Mouse (Mus musculus): ENCODE data around the gene Ell. TPM values are rescaled to one million over a fixed set of nuclear protein-coding genes. Genes with fewer than 3 reads are reported as not detected.

Ell gene
- polyA plus RNA-seq, 1 experiment from 2014 or later: 17.2 TPM

DNA sequence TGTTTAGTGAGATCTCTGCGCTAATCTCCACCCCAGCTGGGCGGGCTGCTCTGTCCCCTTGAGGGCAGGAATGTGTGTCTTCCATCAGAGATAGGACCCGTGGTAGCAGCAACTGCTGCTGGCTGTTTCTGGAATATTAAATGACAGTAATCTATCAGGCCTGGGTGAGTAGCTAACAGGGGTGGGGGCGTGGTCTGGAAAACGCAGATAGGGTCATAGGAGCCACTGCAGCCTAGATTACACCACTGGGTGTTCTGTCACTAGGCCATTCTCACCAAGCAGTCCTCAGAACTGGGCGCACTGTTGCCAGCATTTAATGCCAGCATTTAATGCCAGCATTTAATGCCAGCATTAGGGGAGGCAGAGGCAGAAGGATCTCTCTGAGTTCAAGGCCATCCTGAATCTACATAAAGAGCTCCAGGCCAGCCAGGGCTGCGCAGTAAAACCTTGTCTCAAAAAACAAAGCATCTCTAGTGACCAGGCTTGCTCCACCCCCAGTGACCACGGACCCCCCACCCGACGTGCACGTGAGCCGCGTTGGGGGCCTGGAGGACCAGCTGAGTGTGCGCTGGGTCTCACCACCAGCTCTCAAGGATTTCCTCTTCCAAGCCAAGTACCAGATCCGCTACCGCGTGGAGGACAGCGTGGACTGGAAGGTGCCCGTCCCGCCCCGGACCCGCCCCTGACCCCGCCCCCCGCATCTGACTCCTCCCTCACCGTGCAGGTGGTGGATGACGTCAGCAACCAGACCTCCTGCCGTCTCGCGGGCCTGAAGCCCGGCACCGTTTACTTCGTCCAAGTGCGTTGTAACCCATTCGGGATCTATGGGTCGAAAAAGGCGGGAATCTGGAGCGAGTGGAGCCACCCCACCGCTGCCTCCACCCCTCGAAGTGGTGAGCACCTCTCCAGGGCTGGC lies 38.6 kb upstream of the Ell start:
- H3K9me3 ChIP-seq: no peaks in the 10 kb centered on the region
- WGBS: 6% methylated on average over 39 of the region's 39 CpGs
- ATAC-seq (ENCODE audit: low FRiP score): no peak
- peaks cover 48% of the 10 kb centered on the region for H3K4me1 ChIP-seq (replicated peaks)
- peak overlapping the region; percentile 26 for H3K4me2 ChIP-seq
- no peak overlapping the region for H3K27ac ChIP-seq
- H3K9ac ChIP-seq: no peak overlapping the region
- H3K36me3 ChIP-seq: peaks cover 11% of the 10 kb centered on the region; the same call in 1 of the 2 replicates
- H3K27me3 ChIP-seq: peaks cover 88% of the 10 kb centered on the region
- peak overlapping the region; percentile 15 for H3K4me3 ChIP-seq

GRCm38 (mm10) chr8:70501820-70502529 lies 37.3 kb upstream of the Ell start:
- H3K4me1 ChIP-seq (replicated peaks): peaks cover 53% of the 10 kb centered on the region
- no peaks in the 10 kb centered on the region for H3K9me3 ChIP-seq
- H3K9ac ChIP-seq: peak overlapping the region; percentile 51; the same call in 1 of the 2 replicates
- H3K4me2 ChIP-seq: peak overlapping the region; percentile 21; the same call in 1 of the 2 replicates
- peaks cover 75% of the 10 kb centered on the region for H3K27me3 ChIP-seq
- no peak overlapping the region for H3K27ac ChIP-seq
- peaks cover 12% of the 10 kb centered on the region for H3K36me3 ChIP-seq
- H3K4me3 ChIP-seq: 0 out of 2 replicates have a peak overlapping the region, but pooled peaks have one; percentile 3
- 11% methylated on average over 23 of the region's 23 CpGs for WGBS
- no peak for ATAC-seq (ENCODE audit: low FRiP score)

DNA sequence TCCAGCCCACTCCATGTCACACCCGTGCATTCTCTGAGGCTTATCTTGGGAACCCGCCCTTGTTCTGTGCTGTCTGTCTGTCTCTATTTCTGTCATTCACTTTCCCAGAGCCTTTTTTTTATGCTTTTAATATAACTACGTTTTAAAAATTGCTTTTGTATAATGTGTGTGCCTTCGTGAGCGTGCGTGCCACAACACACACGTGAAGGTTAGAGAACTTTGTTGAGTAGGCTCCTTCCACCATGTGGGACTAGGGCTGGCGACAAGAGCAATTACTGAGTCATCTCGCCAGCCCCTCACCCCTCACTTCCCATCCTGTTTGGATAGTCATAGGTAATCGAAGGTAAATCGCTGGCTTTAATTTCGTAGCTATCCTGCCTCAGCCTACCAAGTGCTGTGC lies 36.7 kb upstream of the Ell start:
- no peak overlapping the region for H3K27ac ChIP-seq
- H3K4me2 ChIP-seq: no peak overlapping the region
- peaks cover 18% of the 10 kb centered on the region for H3K36me3 ChIP-seq
- H3K9ac ChIP-seq: no peak overlapping the region
- ATAC-seq (ENCODE audit: low FRiP score): no peak
- 30% methylated on average over 12 of the region's 12 CpGs for WGBS
- H3K4me3 ChIP-seq: no peak overlapping the region
- H3K27me3 ChIP-seq: peaks cover 69% of the 10 kb centered on the region
- peaks cover 55% of the 10 kb centered on the region for H3K4me1 ChIP-seq (replicated peaks)
- no peaks in the 10 kb centered on the region for H3K9me3 ChIP-seq

- peaks cover 24% of the 10 kb centered on the region for H3K36me3 ChIP-seq
- no peak overlapping the region for H3K27ac ChIP-seq
- peak overlapping the region; percentile 3; the same call in 1 of the 2 replicates for H3K9ac ChIP-seq
- H3K4me2 ChIP-seq: peak overlapping the region; percentile 19; the same call in 1 of the 2 replicates
- H3K4me3 ChIP-seq: peak overlapping the region; percentile 12; the same call in 1 of the 2 replicates
- peaks cover 62% of the 10 kb centered on the region for H3K27me3 ChIP-seq
- WGBS: 12% methylated on average over 46 of the region's 46 CpGs
- H3K4me1 ChIP-seq (replicated peaks): peaks cover 55% of the 10 kb centered on the region
- no peak for ATAC-seq (ENCODE audit: low FRiP score)
- no peaks in the 10 kb centered on the region for H3K9me3 ChIP-seq
Measured at GRCm38 (mm10) chr8:70503062-70503750, 36.1 kb upstream of the Ell start.

- peaks cover 64% of the 10 kb centered on the region for H3K4me1 ChIP-seq (replicated peaks)
- WGBS: 51% methylated on average over 16 of the region's 16 CpGs
- H3K4me2 ChIP-seq: no peak overlapping the region
- no peak for ATAC-seq (ENCODE audit: low FRiP score)
- peaks cover 51% of the 10 kb centered on the region for H3K27me3 ChIP-seq
- no peaks in the 10 kb centered on the region for H3K9me3 ChIP-seq
- no peak overlapping the region; the same call in 1 of the 2 replicates for H3K27ac ChIP-seq
- H3K36me3 ChIP-seq: peaks cover 32% of the 10 kb centered on the region
- peak overlapping the region; percentile 40 for H3K9ac ChIP-seq
- H3K4me3 ChIP-seq: no peak overlapping the region
Measured at GRCm38 (mm10) chr8:70504291-70504716, 35.0 kb upstream of the Ell start.

DNA sequence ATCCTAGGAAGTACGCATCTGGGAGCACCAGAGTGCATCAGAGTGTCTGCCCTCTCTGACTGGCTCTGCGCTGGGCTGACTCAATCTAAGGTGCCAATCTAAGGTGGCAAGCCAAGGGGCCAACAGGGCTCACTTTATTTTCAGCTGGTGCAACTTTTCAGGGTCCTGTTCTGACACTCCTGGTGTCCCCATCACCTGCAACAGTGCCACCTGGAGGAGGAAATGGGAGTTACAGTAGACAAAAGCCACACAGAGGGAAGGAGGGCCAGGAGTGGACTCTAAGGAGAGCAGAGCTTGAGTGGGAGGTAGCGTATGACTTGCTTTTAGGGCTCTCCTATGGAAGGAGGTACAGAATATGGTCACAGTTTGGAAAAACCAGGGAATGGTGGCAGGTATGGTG lies 34.4 kb upstream of the Ell start:
- Histone ChIP-seq H3K27me3 (peaks cover 46% of the 10 kb centered on the region), H3K4me2 (peak overlapping the region; percentile 85; the same call in 1 of the 2 replicates), H3K9me3 (no peaks in the 10 kb centered on the region), H3K4me3 (peak overlapping the region; percentile 69; the same call in 1 of the 2 replicates), H3K9ac (0 out of 2 replicates have a peak overlapping the region, but pooled peaks have one; percentile 89), H3K36me3 (peaks cover 32% of the 10 kb centered on the region), H3K4me1 (replicated peaks) (peaks cover 68% of the 10 kb centered on the region), H3K27ac (no peak overlapping the region)
- no peak for ATAC-seq (ENCODE audit: low FRiP score)
- WGBS: 76% methylated on average over 3 of the region's 3 CpGs

DNA sequence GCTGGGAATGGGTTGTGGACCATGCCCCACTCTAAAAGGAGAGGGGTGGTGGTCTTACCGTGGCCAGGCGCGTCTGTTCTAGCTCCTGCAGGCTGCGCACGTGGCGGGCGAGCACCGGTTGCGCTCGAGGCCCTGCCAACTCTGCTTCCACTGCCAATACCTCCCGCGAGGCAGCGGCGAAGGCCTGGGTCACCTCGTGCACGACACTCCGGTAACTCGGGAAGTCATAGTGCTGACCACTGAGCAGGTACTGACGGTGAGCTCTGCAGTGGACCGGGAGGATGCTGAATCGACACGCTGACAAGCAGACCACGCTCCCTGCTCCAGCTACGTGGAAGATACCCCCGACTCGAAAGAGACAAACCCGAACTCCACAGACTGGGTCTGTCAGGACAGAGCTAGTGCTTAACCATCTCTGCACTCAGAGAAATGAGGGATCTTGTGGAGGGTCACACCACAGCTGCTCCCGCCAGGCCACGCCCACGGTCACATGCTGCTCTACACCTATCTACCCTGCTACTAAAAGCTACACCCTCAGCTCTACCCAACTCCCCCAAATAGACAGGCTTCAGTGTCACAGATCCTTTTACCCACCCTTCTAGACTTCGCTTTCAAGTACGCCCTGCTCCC lies 33.4 kb upstream of the Ell start:
- peaks cover 67% of the 10 kb centered on the region for H3K4me1 ChIP-seq (replicated peaks)
- WGBS: 36% methylated on average over 32 of the region's 32 CpGs
- peaks cover 36% of the 10 kb centered on the region for H3K27me3 ChIP-seq
- H3K9ac ChIP-seq: peak overlapping the region; percentile 89
- H3K4me3 ChIP-seq: peak overlapping the region; percentile 69
- peak; percentile 27; the same call in 1 of the 2 replicates for ATAC-seq (ENCODE audit: low FRiP score)
- peak overlapping the region; percentile 96 for H3K27ac ChIP-seq
- H3K36me3 ChIP-seq: peaks cover 32% of the 10 kb centered on the region
- H3K9me3 ChIP-seq: no peaks in the 10 kb centered on the region
- peak overlapping the region; percentile 85 for H3K4me2 ChIP-seq

DNA sequence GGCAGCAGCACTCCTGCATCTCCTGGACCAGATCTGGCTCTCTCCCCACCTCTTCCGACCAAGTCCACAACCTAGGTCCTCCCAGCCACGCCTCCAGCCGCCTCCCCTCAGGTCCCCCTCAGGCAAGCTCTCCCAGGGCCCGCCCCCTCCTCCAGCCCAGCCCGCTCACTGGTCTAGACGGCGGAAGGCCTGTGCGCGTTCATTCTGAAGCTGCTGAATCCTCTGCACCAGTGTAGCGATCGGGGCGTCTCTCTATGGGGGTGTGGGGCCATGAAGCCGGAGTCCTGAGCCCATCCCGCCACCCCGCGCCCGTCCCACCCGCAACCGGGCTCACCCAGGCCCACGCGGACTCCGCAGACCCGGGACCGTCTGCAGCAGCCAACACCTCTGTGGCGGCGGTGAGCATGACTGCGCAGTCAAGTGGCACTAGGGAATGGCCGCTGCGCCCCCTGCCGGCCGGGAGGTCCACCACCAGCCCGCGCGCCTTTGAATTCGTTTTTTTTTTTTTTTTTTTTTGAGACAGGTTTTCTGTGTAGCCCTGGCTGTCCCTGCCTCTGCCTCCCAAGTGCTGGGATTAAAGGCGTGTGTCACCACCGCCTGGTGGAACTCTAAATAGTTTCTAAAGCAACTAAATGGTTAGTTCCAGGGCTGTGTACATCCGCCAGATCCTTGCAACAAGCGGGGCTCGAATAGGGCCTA lies 32.8 kb upstream of the Ell start, which contains the start of gene Rex1bd:
TSS of gene Rex1bd (minus strand) at position 425 of the 699 bp plus-strand sequence.
- 3% methylated on average over 40 of the region's 40 CpGs for WGBS
- peak; percentile 84 for ATAC-seq (ENCODE audit: low FRiP score)

DNA sequence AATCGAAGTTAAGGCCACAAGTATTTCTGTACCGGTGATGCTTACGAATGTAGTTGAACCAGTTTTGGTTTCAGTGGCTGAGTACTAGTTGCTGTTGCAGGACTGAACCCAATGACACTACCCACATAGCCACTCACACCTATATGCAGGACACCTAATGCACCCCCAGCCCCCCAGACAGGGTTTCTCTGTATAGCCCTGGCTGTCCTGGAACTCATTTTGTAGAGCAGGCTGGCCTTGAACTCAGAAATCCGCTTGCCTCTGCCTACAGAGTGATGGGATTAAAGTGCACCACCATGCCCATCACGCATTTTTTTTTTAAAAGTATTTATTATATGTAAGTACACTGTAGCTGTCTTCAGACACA lies 32.2 kb upstream of the Ell start:
- Histone ChIP-seq H3K4me1 (replicated peaks) (peaks cover 67% of the 10 kb centered on the region), H3K4me2 (0 out of 2 replicates have a peak overlapping the region, but pooled peaks have one; percentile 13), H3K4me3 (peak overlapping the region; percentile 69), H3K27me3 (peaks cover 24% of the 10 kb centered on the region), H3K9ac (peak overlapping the region; percentile 89; the same call in 1 of the 2 replicates), H3K36me3 (peaks cover 32% of the 10 kb centered on the region), H3K9me3 (no peaks in the 10 kb centered on the region), H3K27ac (peak overlapping the region; percentile 96)
- WGBS: 65% methylated on average over 5 of the region's 5 CpGs
- no peak for ATAC-seq (ENCODE audit: low FRiP score)

More for the DNA sequence above, 32.8 kb upstream of the Ell start, which contains the start of gene Rex1bd:
- H3K4me1 ChIP-seq (replicated peaks): peaks cover 67% of the 10 kb centered on the region
- H3K9me3 ChIP-seq: no peaks in the 10 kb centered on the region
- peak within 1 kb of the TSS; percentile 69 for H3K4me3 ChIP-seq
- peak within 1 kb of the TSS; percentile 96 for H3K27ac ChIP-seq
- peak within 1 kb of the TSS; percentile 89 for H3K9ac ChIP-seq
- H3K27me3 ChIP-seq: peaks cover 30% of the 10 kb centered on the region
- H3K36me3 ChIP-seq: peaks cover 32% of the 10 kb centered on the region
- peak within 1 kb of the TSS; percentile 85 for H3K4me2 ChIP-seq

GRCm38 (mm10) chr8:70509281-70509952 lies 29.8 kb upstream of the Ell start:
- no peaks in the 10 kb centered on the region for H3K9me3 ChIP-seq
- peaks cover 39% of the 10 kb centered on the region for H3K36me3 ChIP-seq
- H3K9ac ChIP-seq: peak overlapping the region; percentile 96
- peaks cover under 1% of the 10 kb centered on the region; the same call in 1 of the 2 replicates for H3K27me3 ChIP-seq
- peaks cover 47% of the 10 kb centered on the region for H3K4me1 ChIP-seq (replicated peaks)
- H3K4me2 ChIP-seq: peak overlapping the region; percentile 96
- H3K4me3 ChIP-seq: peak overlapping the region; percentile 96
- no peak for ATAC-seq (ENCODE audit: low FRiP score)
- H3K27ac ChIP-seq: peak overlapping the region; percentile 98
- 17% methylated on average over 25 of the region's 25 CpGs for WGBS

Measured in hindbrain, embryonic 13.5 days (tissue).